Mouse (Mus musculus) regulatory T cell (primary cell): ENCODE results near the gene Gm2004.
"Not testable (repeated sequence)": the region's sequence is repeated elsewhere in the genome, so short reads cannot be mapped to it uniquely, and the experiment has no call there.

ENCODE experiments used
- in situ Hi-C: fragments of 300-600 bp; cut with MboI, MseI; formaldehyde crosslinking; loops from one replicate; pipeline ENCODE4 v1.15.1; 2025; ENCODE audit warnings: high pct_unique_total_duplicates

Gene Gm2004

GRCm38 (mm10) chr2:176149725-176150124 is at the start of gene Gm2004:
Gene Gm2004 (minus strand): TSS chr2:176149825.
- in situ Hi-C loops, result not testable (repeated sequence)
